Mouse (Mus musculus) ES-Bruce4 (cell line): ENCODE data around the gene Thra.

Source experiments
- CTCF ChIP-seq: IDR thresholded peaks from one replicate; pipeline ENCODE4 v1.8.1; 2011; ENCODE audit warnings: low read depth, low read length
- EP300 ChIP-seq: IDR thresholded peaks from 2 replicates; pipeline ENCODE4 v1.6.1; 2011; ENCODE audit warnings: low read depth, low read length; ENCODE audit not compliant: insufficient read depth
- POLR2A ChIP-seq: IDR thresholded peaks from one replicate; pipeline ENCODE4 v1.8.1; 2011; ENCODE audit warnings: low read length; ENCODE audit not compliant: insufficient read depth

- TF ChIP-seq CTCF: no peak
- TF ChIP-seq EP300: no peak
- TF ChIP-seq POLR2A: no peak
These were observed 54.1 kb downstream of the Thra start for GRCm38 (mm10) chr11:98794469-98795014.
